Mouse (Mus musculus) kidney, embryonic 15.5 days (tissue): ENCODE data around the gene Pitpnm2. TPM values are rescaled to one million over a fixed set of nuclear protein-coding genes. Genes with fewer than 3 reads are reported as not detected.
"Not testable (repeated sequence)": the region's sequence is repeated elsewhere in the genome, so short reads cannot be mapped to it uniquely, and the experiment has no call there.

Experiments used
- ATAC-seq: fragments of 200-750 bp; cut with Nextera tagmentation; replicated peaks from 2 replicates; pipeline ENCODE4 v1.8.0; 2017; ENCODE audit warnings: moderate TSS enrichment; ENCODE audit not compliant: low FRiP score
- H3K27ac ChIP-seq: fragments of 300-500 bp; sonication (generic); 2 replicates; pipeline ENCODE4 v1.5.1; 2015; ENCODE audit warnings: mild to moderate bottlenecking, inconsistent platforms
- H3K27me3 ChIP-seq: fragments of 300-500 bp; sonication (generic); 2 replicates; pipeline ENCODE4 v1.6.1; 2015; ENCODE audit warnings: inconsistent platforms
- H3K36me3 ChIP-seq: fragments of 300-500 bp; sonication (generic); 2 replicates; pipeline ENCODE4 v1.6.1; 2015; ENCODE audit warnings: inconsistent platforms
- H3K4me1 ChIP-seq: fragments of 300-500 bp; sonication (generic); 2 replicates; pipeline ENCODE4 v1.6.1; 2015; ENCODE audit warnings: inconsistent platforms
- H3K4me2 ChIP-seq: fragments of 300-500 bp; sonication (generic); 2 replicates; pipeline ENCODE4 v1.6.1; 2015; ENCODE audit warnings: moderate library complexity, mild to moderate bottlenecking, inconsistent platforms
- H3K4me3 ChIP-seq: fragments of 300-500 bp; sonication (generic); replicated peaks from 2 replicates; pipeline ENCODE4 v1.5.1; 2015; ENCODE audit warnings: mild to moderate bottlenecking, inconsistent platforms
- H3K9ac ChIP-seq: fragments of 300-500 bp; sonication (generic); 2 replicates; pipeline ENCODE4 v1.6.1; 2015; ENCODE audit warnings: mild to moderate bottlenecking, inconsistent platforms
- H3K9me3 ChIP-seq: fragments of 300-500 bp; sonication (generic); replicated peaks from 2 replicates; pipeline ENCODE4 v1.6.1; 2016; ENCODE audit warnings: inconsistent platforms
- WGBS: fragments of 180-500 bp; shearing (Covaris S2); methylation state at CpG from one replicate; pipeline ENCODE4 v1.1.7; 2015; ENCODE audit warnings: mixed read lengths; 5-methylcytosine and 5-hydroxymethylcytosine counted together
- polyA plus RNA-seq: library from polyadenylated mRNA; unstranded; fragments of >200 nt; fragmentation: Nextera tagmentation; extraction: Ambion mirVana; gene quantifications from 2 replicates; pipeline ENCODE4 v1.2.1, GENCODE M21; 2015

Pitpnm2 gene
- polyA plus RNA-seq, 1 experiment from 2014 or later = 3.6 TPM

GRCm38 (mm10) chr5:124217092-124217491 is 32.5 kb downstream of the Pitpnm2 start:
- 86% methylated on average over 5 of the region's 5 CpGs for WGBS

GRCm38 (mm10) chr5:124216403-124216802 is 33.2 kb downstream of the Pitpnm2 start:
- no peak overlapping the region for H3K9ac ChIP-seq
- no peaks in the 10 kb centered on the region for H3K9me3 ChIP-seq
- 84% methylated on average over 6 of the region's 6 CpGs for WGBS
- peaks cover 36% of the 10 kb centered on the region for H3K4me1 ChIP-seq
- H3K36me3 ChIP-seq = 0 out of 2 replicates have a peak, but pooled peaks cover 5% of the 10 kb centered on the region
- no peaks in the 10 kb centered on the region for H3K27me3 ChIP-seq
- H3K27ac ChIP-seq = no peak overlapping the region
- no peak overlapping the region for H3K4me3 ChIP-seq
- no peak for ATAC-seq
- no peak overlapping the region for H3K4me2 ChIP-seq

More at GRCm38 (mm10) chr5:124217092-124217491, 32.5 kb downstream of the Pitpnm2 start:
- H3K4me2 ChIP-seq, H3K27me3 ChIP-seq, H3K9me3 ChIP-seq, H3K4me3 ChIP-seq, H3K27ac ChIP-seq, H3K36me3 ChIP-seq, ATAC-seq, H3K9ac ChIP-seq: not testable (repeated sequence)
- H3K4me1 ChIP-seq = peaks cover 38% of the 10 kb centered on the region

DNA sequence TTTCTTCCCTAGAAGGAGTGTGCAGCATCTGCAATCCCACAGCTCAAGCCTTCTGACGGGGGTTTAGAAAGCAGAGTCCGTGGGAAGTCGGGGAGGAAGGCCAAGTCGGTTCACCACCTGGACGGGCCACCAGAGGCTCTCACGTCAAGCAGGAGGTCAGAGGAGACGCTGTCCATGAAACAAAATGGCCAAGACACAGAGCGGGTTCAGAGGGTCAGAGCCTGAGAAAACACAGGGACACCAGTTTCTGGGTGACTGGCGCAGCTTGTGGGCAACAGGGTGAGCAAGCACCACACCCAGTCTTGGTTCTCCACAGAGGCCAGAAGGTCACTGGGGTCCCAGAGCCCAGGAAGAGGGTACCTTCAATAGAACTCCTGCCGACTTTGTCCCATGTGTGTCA is 33.9 kb downstream of the Pitpnm2 start:
- ATAC-seq = no peak
- peaks cover 36% of the 10 kb centered on the region for H3K4me1 ChIP-seq
- H3K4me2 ChIP-seq = no peak overlapping the region
- no peak overlapping the region for H3K4me3 ChIP-seq
- 0 out of 2 replicates have a peak, but pooled peaks cover 5% of the 10 kb centered on the region for H3K36me3 ChIP-seq
- H3K9ac ChIP-seq = no peak overlapping the region
- H3K27ac ChIP-seq = peak overlapping the region; percentile 84
- H3K27me3 ChIP-seq = no peaks in the 10 kb centered on the region
- WGBS = 67% methylated on average over 10 of the region's 10 CpGs
- no peaks in the 10 kb centered on the region for H3K9me3 ChIP-seq

- no peaks in the 10 kb centered on the region for H3K9me3 ChIP-seq
- no peaks in the 10 kb centered on the region for H3K27me3 ChIP-seq
- H3K27ac ChIP-seq = peak overlapping the region; percentile 84
- H3K9ac ChIP-seq = no peak overlapping the region
- H3K36me3 ChIP-seq = 0 out of 2 replicates have a peak, but pooled peaks cover 5% of the 10 kb centered on the region
- ATAC-seq = no peak
- H3K4me1 ChIP-seq = peaks cover 40% of the 10 kb centered on the region
- no peak overlapping the region for H3K4me3 ChIP-seq
- WGBS = 85% methylated on average over 14 of the region's 14 CpGs
- no peak overlapping the region for H3K4me2 ChIP-seq
These were observed 34.9 kb downstream of the Pitpnm2 start for GRCm38 (mm10) chr5:124214516-124215145.

- no peak for ATAC-seq
- 0 out of 2 replicates have a peak, but pooled peaks cover 5% of the 10 kb centered on the region for H3K36me3 ChIP-seq
- no peaks in the 10 kb centered on the region for H3K9me3 ChIP-seq
- H3K4me3 ChIP-seq = no peak overlapping the region
- H3K9ac ChIP-seq = no peak overlapping the region
- H3K4me1 ChIP-seq = peaks cover 43% of the 10 kb centered on the region
- peak overlapping the region; percentile 84 for H3K27ac ChIP-seq
- WGBS = 71% methylated on average over 13 of the region's 13 CpGs
- no peaks in the 10 kb centered on the region for H3K27me3 ChIP-seq
- H3K4me2 ChIP-seq = no peak overlapping the region
These were observed 35.7 kb downstream of the Pitpnm2 start for GRCm38 (mm10) chr5:124213588-124214469.

GRCm38 (mm10) chr5:124211669-124212068 is 37.9 kb downstream of the Pitpnm2 start:
- Histone ChIP-seq H3K36me3 (0 out of 2 replicates have a peak, but pooled peaks cover 5% of the 10 kb centered on the region), H3K27me3 (no peaks in the 10 kb centered on the region), H3K4me1 (peaks cover 45% of the 10 kb centered on the region), H3K27ac (peak overlapping the region; percentile 22; the same call in 1 of the 2 replicates), H3K4me3 (no peak overlapping the region), H3K4me2 (no peak overlapping the region), H3K9me3 (no peaks in the 10 kb centered on the region), H3K9ac (no peak overlapping the region)
- 79% methylated on average over 2 of the region's 2 CpGs for WGBS
- ATAC-seq = no peak

DNA sequence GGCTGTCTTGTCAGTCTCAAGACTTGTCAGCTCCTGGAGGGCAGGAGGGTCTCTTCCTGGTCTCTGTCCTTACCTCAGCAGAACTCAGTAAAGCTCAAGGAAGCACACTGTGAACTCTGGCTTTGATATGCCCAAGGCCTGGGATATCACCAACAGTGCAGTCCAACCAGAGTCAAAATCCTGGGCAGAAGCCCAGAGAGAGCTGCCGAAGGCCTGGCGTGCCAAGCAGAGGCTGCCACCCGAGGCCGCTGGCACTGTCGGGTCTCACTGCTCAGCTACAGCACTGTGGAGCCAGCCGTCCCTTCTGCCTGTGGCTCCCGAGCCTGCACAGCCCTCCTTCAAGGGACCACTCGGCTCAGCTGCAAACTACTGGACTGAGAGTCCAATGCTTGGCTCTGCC is 38.3 kb downstream of the Pitpnm2 start:
- H3K4me3 ChIP-seq = no peak overlapping the region
- peak overlapping the region; percentile 22; the same call in 1 of the 2 replicates for H3K27ac ChIP-seq
- no peaks in the 10 kb centered on the region for H3K9me3 ChIP-seq
- no peak for ATAC-seq
- peaks cover 50% of the 10 kb centered on the region for H3K4me1 ChIP-seq
- H3K9ac ChIP-seq = no peak overlapping the region
- 0 out of 2 replicates have a peak, but pooled peaks cover 5% of the 10 kb centered on the region for H3K36me3 ChIP-seq
- H3K27me3 ChIP-seq = no peaks in the 10 kb centered on the region
- no peak overlapping the region for H3K4me2 ChIP-seq
- 83% methylated on average over 8 of the region's 8 CpGs for WGBS

DNA sequence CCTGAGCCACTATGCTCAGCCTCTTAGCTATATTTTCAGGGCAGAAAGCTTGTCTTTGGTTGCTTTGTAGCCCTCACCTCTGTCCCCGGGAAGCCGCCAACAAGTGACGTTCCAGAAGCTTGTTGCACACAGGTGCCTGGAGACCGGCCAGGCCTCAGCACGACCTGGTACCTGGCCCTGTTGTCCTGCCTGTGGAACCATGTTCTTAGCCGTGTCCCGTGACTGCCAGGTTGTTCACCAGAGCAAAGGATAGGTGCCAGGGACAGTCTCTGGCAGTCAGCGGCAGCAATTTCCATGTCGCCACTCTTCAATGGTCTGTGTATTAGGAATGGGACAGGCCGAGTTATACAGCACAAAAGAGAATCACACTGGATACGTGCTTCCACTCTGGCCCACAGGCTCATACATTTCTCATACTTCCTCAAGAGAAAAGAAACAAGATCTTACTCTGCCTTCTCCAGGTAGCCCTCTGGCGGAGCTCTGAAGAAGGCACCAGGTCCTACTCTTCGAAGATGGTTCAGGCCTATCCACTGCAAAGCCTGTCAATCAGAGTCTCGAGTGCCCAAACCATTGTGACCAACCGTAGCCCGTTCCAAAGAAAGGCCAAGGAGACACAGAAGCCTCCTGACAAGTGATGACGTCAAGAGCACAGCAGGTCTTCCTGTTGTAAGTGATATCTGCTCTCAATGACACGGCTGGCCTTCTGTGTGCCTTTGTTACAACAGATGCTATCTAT is 39.1 kb downstream of the Pitpnm2 start:
- H3K36me3 ChIP-seq = 0 out of 2 replicates have a peak, but pooled peaks cover 5% of the 10 kb centered on the region
- H3K9me3 ChIP-seq = no peaks in the 10 kb centered on the region
- no peak overlapping the region for H3K4me3 ChIP-seq
- H3K9ac ChIP-seq = no peak overlapping the region
- no peak for ATAC-seq
- H3K4me2 ChIP-seq = no peak overlapping the region
- H3K27me3 ChIP-seq = no peaks in the 10 kb centered on the region
- H3K27ac ChIP-seq = 0 out of 2 replicates have a peak overlapping the region, but pooled peaks have one; percentile 14
- 71% methylated on average over 18 of the region's 18 CpGs for WGBS
- peaks cover 52% of the 10 kb centered on the region for H3K4me1 ChIP-seq

GRCm38 (mm10) chr5:124209850-124210249 is 39.7 kb downstream of the Pitpnm2 start:
- no peaks in the 10 kb centered on the region for H3K27me3 ChIP-seq
- no peak overlapping the region for H3K9ac ChIP-seq
- WGBS = 48% methylated on average over 6 of the region's 6 CpGs
- H3K4me3 ChIP-seq = no peak overlapping the region
- peaks cover 53% of the 10 kb centered on the region for H3K4me1 ChIP-seq
- no peak overlapping the region for H3K4me2 ChIP-seq
- H3K27ac ChIP-seq = 0 out of 2 replicates have a peak overlapping the region, but pooled peaks have one; percentile 14
- H3K9me3 ChIP-seq = no peaks in the 10 kb centered on the region
- 0 out of 2 replicates have a peak, but pooled peaks cover 5% of the 10 kb centered on the region for H3K36me3 ChIP-seq
- ATAC-seq = no peak

- H3K9ac ChIP-seq = no peak overlapping the region
- H3K27me3 ChIP-seq = no peaks in the 10 kb centered on the region
- H3K36me3 ChIP-seq = 0 out of 2 replicates have a peak, but pooled peaks cover under 1% of the 10 kb centered on the region
- H3K4me2 ChIP-seq = no peak overlapping the region
- 60% methylated on average over 8 of the region's 8 CpGs for WGBS
- no peak overlapping the region for H3K4me3 ChIP-seq
- no peaks in the 10 kb centered on the region for H3K9me3 ChIP-seq
- 0 out of 2 replicates have a peak overlapping the region, but pooled peaks have one; percentile 32 for H3K27ac ChIP-seq
- H3K4me1 ChIP-seq = peaks cover 63% of the 10 kb centered on the region
- ATAC-seq = no peak
These were observed 41.5 kb downstream of the Pitpnm2 start for GRCm38 (mm10) chr5:124208030-124208429.

- WGBS = 19% methylated on average over 13 of the region's 13 CpGs
- no peaks in the 10 kb centered on the region for H3K27me3 ChIP-seq
- no peak overlapping the region for H3K4me3 ChIP-seq
- peak; percentile 52; the same call in 1 of the 2 replicates for ATAC-seq
- H3K4me1 ChIP-seq = peaks cover 75% of the 10 kb centered on the region
- no peaks in the 10 kb centered on the region for H3K9me3 ChIP-seq
- H3K4me2 ChIP-seq = no peak overlapping the region
- H3K36me3 ChIP-seq = no peaks in the 10 kb centered on the region
- no peak overlapping the region for H3K9ac ChIP-seq
- H3K27ac ChIP-seq = peak overlapping the region; percentile 76
These were observed 43.0 kb downstream of the Pitpnm2 start for GRCm38 (mm10) chr5:124206481-124207038.
